Mouse (Mus musculus) embryonic fibroblast, embryonic 13.5 days (primary cell): ENCODE measurements around the gene Vat1l.

Experiments used
- CTCF ChIP-seq: IDR thresholded peaks from 2 replicates; pipeline ENCODE4 v1.5.1; 2011; ENCODE audit warnings: mild to moderate bottlenecking, control low read depth, low read length, moderate library complexity, borderline replicate concordance; ENCODE audit not compliant: insufficient read depth
- POLR2A ChIP-seq: IDR thresholded peaks from 2 replicates; pipeline ENCODE4 v1.6.1; 2011; ENCODE audit warnings: low read depth, mild to moderate bottlenecking, control low read depth, low read length, moderate library complexity

GRCm38 (mm10) chr8:114399273-114399672 lies 193.9 kb downstream of the Vat1l start:
- no peak for TF ChIP-seq POLR2A
- no peak for TF ChIP-seq CTCF
